Mouse (Mus musculus) limb, embryonic 11.5 days (tissue): ENCODE measurements around the gene Serpine1. TPM values are rescaled to one million over a fixed set of nuclear protein-coding genes. Genes with fewer than 3 reads are reported as not detected.

Source experiments
- ATAC-seq: fragments of 200-750 bp; cut with Nextera tagmentation; 2 replicates; pipeline ENCODE4 v1.8.0; 2017; ENCODE audit warnings: low read depth; ENCODE audit not compliant: insufficient number of reproducible peaks, low FRiP score, low TSS enrichment
- DNase-seq: peaks from one replicate; pipeline ENCODE4 v3.0.0-alpha.2; 2015; ENCODE audit warnings: low spot score
- H3K27ac ChIP-seq: fragments of 300-500 bp; sonication (generic); replicated peaks from 2 replicates; pipeline ENCODE4 v1.5.1; 2014; ENCODE audit warnings: low read depth, mild to moderate bottlenecking, low read length
- H3K27me3 ChIP-seq: fragments of 300-500 bp; sonication (generic); 2 replicates; pipeline ENCODE4 v1.6.1; 2014; ENCODE audit warnings: mild to moderate bottlenecking, low read length, mixed read lengths; ENCODE audit not compliant: control insufficient read depth, insufficient read depth
- H3K36me3 ChIP-seq: fragments of 300-500 bp; sonication (generic); 2 replicates; pipeline ENCODE4 v1.6.1; 2014; ENCODE audit warnings: mild to moderate bottlenecking, low read length, moderate library complexity, mixed read lengths; ENCODE audit not compliant: control insufficient read depth, insufficient read depth
- H3K4me1 ChIP-seq: fragments of 300-500 bp; sonication (generic); 2 replicates; pipeline ENCODE4 v1.6.1; 2014; ENCODE audit warnings: low read length, mixed read lengths; ENCODE audit not compliant: control insufficient read depth, insufficient read depth
- H3K4me2 ChIP-seq: fragments of 300-500 bp; sonication (generic); 2 replicates; pipeline ENCODE4 v1.6.1; 2014; ENCODE audit warnings: low read depth, mild to moderate bottlenecking, moderate library complexity; ENCODE audit not compliant: severe bottlenecking
- H3K4me3 ChIP-seq: fragments of 300-500 bp; sonication (generic); 2 replicates; pipeline ENCODE4 v1.5.1; 2014; ENCODE audit warnings: low read depth, low read length
- H3K9ac ChIP-seq: fragments of 300-500 bp; sonication (generic); 2 replicates; pipeline ENCODE4 v1.6.1; 2014; ENCODE audit warnings: mild to moderate bottlenecking, low read length
- H3K9me3 ChIP-seq: fragments of 300-500 bp; sonication (generic); 2 replicates; pipeline ENCODE4 v1.6.1; 2016; ENCODE audit warnings: low read length; ENCODE audit not compliant: control insufficient read depth
- WGBS: fragments of 180-500 bp; shearing (Covaris S2); extraction: QIAGEN DNeasy Blood & Tissue Kit; methylation state at CpG from one replicate; pipeline ENCODE4 v1.1.7; 2014; 5-methylcytosine and 5-hydroxymethylcytosine counted together
- polyA plus RNA-seq: library from polyadenylated mRNA; unstranded; fragments of >200 nt; fragmentation: Nextera tagmentation; extraction: Ambion mirVana; gene quantifications from 2 replicates; pipeline ENCODE4 v1.2.1, GENCODE M21; 2014

Gene Serpine1
- polyA plus RNA-seq, 1 experiment from 2014 or later = 0.52 TPM

DNA sequence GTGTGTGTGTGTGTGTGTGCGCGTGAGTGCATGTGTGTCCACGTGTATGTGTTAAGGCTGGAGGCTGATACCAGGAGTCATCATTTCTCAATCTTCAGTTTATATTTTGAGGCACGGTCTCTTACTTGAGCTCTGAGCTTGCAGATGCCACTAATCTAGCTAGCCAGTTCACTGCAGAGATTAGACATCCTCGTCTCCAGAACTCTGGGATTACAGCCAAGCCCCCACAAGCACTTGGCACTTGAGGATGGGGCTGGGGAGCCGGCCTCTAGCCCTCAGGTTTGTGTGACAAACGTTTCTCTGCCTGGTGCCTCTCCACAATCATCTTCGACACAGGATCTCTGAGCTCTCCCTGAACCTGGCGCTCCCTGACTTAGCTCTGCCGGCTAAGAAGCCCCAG, 18.8 kb upstream of the Serpine1 start:
- Histone ChIP-seq H3K4me1 (no peaks in the 10 kb centered on the region), H3K36me3 (no peaks in the 10 kb centered on the region), H3K4me3 (no peak overlapping the region), H3K27me3 (no peaks in the 10 kb centered on the region), H3K9me3 (no peaks in the 10 kb centered on the region), H3K4me2 (no peak overlapping the region), H3K27ac (no peak overlapping the region), H3K9ac (no peak overlapping the region)
- DNase-seq = no peak
- no peak for ATAC-seq
- 82% methylated on average over 10 of the region's 10 CpGs for WGBS

GRCm38 (mm10) chr5:137087410-137087809, 15.3 kb upstream of the Serpine1 start:
- Histone ChIP-seq H3K27me3 (no peaks in the 10 kb centered on the region), H3K4me3 (no peak overlapping the region), H3K4me2 (no peak overlapping the region), H3K9ac (no peak overlapping the region), H3K4me1 (no peaks in the 10 kb centered on the region), H3K36me3 (no peaks in the 10 kb centered on the region), H3K27ac (no peak overlapping the region), H3K9me3 (no peaks in the 10 kb centered on the region)
- DNase-seq = no peak
- no peak for ATAC-seq
- WGBS = 96% methylated on average over 8 of the region's 8 CpGs

GRCm38 (mm10) chr5:137085731-137086130, 13.7 kb upstream of the Serpine1 start:
- Histone ChIP-seq H3K27me3 (no peaks in the 10 kb centered on the region), H3K4me2 (no peak overlapping the region), H3K4me1 (no peaks in the 10 kb centered on the region), H3K9me3 (no peaks in the 10 kb centered on the region), H3K36me3 (no peaks in the 10 kb centered on the region), H3K9ac (no peak overlapping the region), H3K4me3 (no peak overlapping the region), H3K27ac (no peak overlapping the region)
- 76% methylated on average over 3 of the region's 3 CpGs for WGBS
- DNase-seq (no peak), ATAC-seq (no peak)

DNA sequence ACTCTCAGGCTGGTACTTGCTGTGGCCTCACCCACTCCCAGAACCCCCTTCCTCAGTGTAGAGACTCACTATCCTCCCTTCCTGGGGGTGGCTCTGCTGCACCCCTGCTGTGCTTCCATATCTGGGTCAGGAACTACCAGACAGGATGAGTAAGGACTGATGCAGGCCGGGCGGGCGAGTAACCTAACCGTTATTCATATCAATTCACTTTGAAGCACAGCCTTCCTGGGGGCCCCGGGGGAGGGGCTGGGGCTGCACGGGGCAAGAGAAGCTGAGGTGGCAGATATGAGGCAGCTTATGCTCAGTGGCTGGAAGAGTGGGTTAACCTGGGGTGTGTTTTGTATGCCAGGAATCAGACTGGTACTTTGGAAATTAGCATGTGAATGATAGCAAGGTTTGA, 13.0 kb upstream of the Serpine1 start:
- Histone ChIP-seq H3K4me3 (no peak overlapping the region), H3K36me3 (no peaks in the 10 kb centered on the region), H3K27me3 (no peaks in the 10 kb centered on the region), H3K4me1 (no peaks in the 10 kb centered on the region), H3K9me3 (no peaks in the 10 kb centered on the region), H3K9ac (no peak overlapping the region), H3K4me2 (no peak overlapping the region), H3K27ac (no peak overlapping the region)
- DNase-seq (no peak), ATAC-seq (no peak)
- 86% methylated on average over 6 of the region's 6 CpGs for WGBS

DNA sequence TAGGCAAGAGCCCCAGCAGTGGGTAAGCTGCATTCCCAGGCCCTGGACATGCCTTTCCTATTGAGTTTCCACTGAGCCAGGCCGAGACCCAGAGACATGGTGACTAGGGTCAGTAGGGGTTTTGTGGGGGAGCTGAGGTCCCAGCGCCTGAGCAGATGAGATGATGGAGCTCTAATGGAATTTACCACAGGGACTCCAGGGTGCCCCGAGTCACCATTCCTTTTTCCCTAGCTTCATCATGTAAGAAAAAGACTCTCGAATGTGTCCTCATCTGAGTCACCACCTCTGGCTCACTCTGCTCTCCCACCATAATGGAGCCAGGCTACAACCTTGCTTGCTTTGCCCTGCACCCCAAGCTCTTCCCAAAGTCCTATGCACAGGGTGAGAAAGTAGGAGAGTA, 11.0 kb upstream of the Serpine1 start:
- Histone ChIP-seq H3K36me3 (no peaks in the 10 kb centered on the region), H3K9ac (no peak overlapping the region), H3K27ac (no peak overlapping the region), H3K4me1 (no peaks in the 10 kb centered on the region), H3K4me3 (no peak overlapping the region), H3K4me2 (no peak overlapping the region), H3K9me3 (no peaks in the 10 kb centered on the region), H3K27me3 (no peaks in the 10 kb centered on the region)
- DNase-seq = no peak
- 86% methylated on average over 4 of the region's 4 CpGs for WGBS
- no peak for ATAC-seq

DNA sequence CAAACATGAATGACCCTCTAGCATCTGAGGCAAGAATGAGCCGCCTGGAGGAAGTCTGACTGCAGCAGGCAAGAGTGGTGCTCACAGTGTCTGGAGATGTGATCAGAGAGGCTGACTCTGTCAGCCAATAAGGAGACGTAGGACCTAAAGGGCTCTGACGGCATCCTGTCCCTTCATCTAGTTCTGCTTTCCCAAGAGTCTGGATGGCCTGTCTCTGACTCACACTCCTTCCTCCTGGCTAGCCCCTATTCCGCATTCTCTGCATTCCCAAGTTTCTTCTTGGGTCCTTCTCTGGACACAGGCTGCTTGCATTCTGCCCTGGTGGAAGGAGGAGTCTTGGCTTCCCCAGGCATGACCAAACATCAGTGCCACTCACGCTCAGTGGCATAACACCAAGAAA, 7.8 kb upstream of the Serpine1 start:
- no peaks in the 10 kb centered on the region for H3K27me3 ChIP-seq
- H3K4me3 ChIP-seq = no peak overlapping the region
- H3K4me2 ChIP-seq = no peak overlapping the region
- H3K4me1 ChIP-seq = no peaks in the 10 kb centered on the region
- 47% methylated on average over 5 of the region's 5 CpGs for WGBS
- H3K9ac ChIP-seq = no peak overlapping the region
- ATAC-seq (no peak), DNase-seq (no peak)
- no peak overlapping the region for H3K27ac ChIP-seq
- H3K9me3 ChIP-seq = no peaks in the 10 kb centered on the region
- no peaks in the 10 kb centered on the region for H3K36me3 ChIP-seq

- H3K9ac ChIP-seq = no peak overlapping the region
- H3K36me3 ChIP-seq = no peaks in the 10 kb centered on the region
- H3K4me3 ChIP-seq = no peak overlapping the region
- no peaks in the 10 kb centered on the region for H3K27me3 ChIP-seq
- no peak overlapping the region for H3K27ac ChIP-seq
- H3K4me2 ChIP-seq = no peak overlapping the region
- H3K9me3 ChIP-seq = no peaks in the 10 kb centered on the region
- no peaks in the 10 kb centered on the region for H3K4me1 ChIP-seq
- ATAC-seq = no peak
- 55% methylated on average over 6 of the region's 6 CpGs for WGBS
- no peak for DNase-seq
Measured at GRCm38 (mm10) chr5:137078616-137079015, 6.5 kb upstream of the Serpine1 start.

- Histone ChIP-seq H3K4me2 (no peak overlapping the region), H3K4me3 (no peak overlapping the region), H3K4me1 (no peaks in the 10 kb centered on the region), H3K9ac (no peak overlapping the region), H3K27ac (no peak overlapping the region), H3K36me3 (no peaks in the 10 kb centered on the region), H3K9me3 (no peaks in the 10 kb centered on the region), H3K27me3 (no peaks in the 10 kb centered on the region)
- 93% methylated on average over 14 of the region's 14 CpGs for WGBS
- DNase-seq (no peak), ATAC-seq (no peak)
Measured at GRCm38 (mm10) chr5:137078041-137078440, 6.0 kb upstream of the Serpine1 start.

GRCm38 (mm10) chr5:137077187-137077586, 5.1 kb upstream of the Serpine1 start:
- Histone ChIP-seq H3K4me2 (no peak overlapping the region), H3K4me3 (no peak overlapping the region), H3K27ac (no peak overlapping the region), H3K9me3 (no peaks in the 10 kb centered on the region), H3K9ac (no peak overlapping the region), H3K4me1 (peaks cover 4% of the 10 kb centered on the region; the same call in 1 of the 2 replicates), H3K27me3 (no peaks in the 10 kb centered on the region), H3K36me3 (no peaks in the 10 kb centered on the region)
- no peak for ATAC-seq
- no peak for DNase-seq
- WGBS = 93% methylated on average over 7 of the region's 7 CpGs
